ENCODE assay signal across 8 mouse cellular contexts in genomic region chr19:29251958-29252801, GRCm38 (mm10). TPM values are rescaled to one million over a fixed set of nuclear protein-coding genes. Genes with fewer than 3 reads are reported as not detected.
DNase-seq lines count a peak whose midpoint lies in the region; ATAC-seq and TF ChIP-seq lines count a peak whose summit lies in the region.

No protein-coding gene starts in this region.

- peaks cover 42% of the 10 kb centered on the region for H3K4me1 ChIP-seq in embryonic facial prominence, embryonic 13.5 days
- H3K4me1 ChIP-seq in hindbrain, embryonic 13.5 days (replicated peaks) = peaks cover 59% of the 10 kb centered on the region
- H3K4me1 ChIP-seq in limb, embryonic 14.5 days (ENCODE audit: control insufficient read depth, insufficient read depth, low read length) = peaks cover 18% of the 10 kb centered on the region
- H3K4me1 ChIP-seq in neural tube, embryonic 11.5 days (ENCODE audit: control insufficient read depth, insufficient read depth, low read length) = peaks cover 25% of the 10 kb centered on the region

- peak overlapping the region; percentile 92 for H3K4me3 ChIP-seq in embryonic facial prominence, embryonic 13.5 days
- peak overlapping the region; percentile 96 for H3K4me3 ChIP-seq in hindbrain, embryonic 13.5 days
- H3K4me3 ChIP-seq in limb, embryonic 14.5 days (replicated peaks; ENCODE audit: low read length) = peak overlapping the region; percentile 95
- peak overlapping the region; percentile 88 for H3K4me3 ChIP-seq in neural tube, embryonic 11.5 days (ENCODE audit: low read depth, low read length)

- peak overlapping the region; percentile 97 for H3K27ac ChIP-seq in embryonic facial prominence, embryonic 13.5 days
- H3K27ac ChIP-seq in hindbrain, embryonic 13.5 days = peak overlapping the region; percentile 98
- peak overlapping the region; percentile 94 for H3K27ac ChIP-seq in limb, embryonic 14.5 days (replicated peaks; ENCODE audit: low read depth, low read length)
- H3K27ac ChIP-seq in neural tube, embryonic 11.5 days (ENCODE audit: low read depth, low read length) = peak overlapping the region; percentile 97

- H3K27me3 ChIP-seq in embryonic facial prominence, embryonic 13.5 days = no peaks in the 10 kb centered on the region
- no peaks in the 10 kb centered on the region for H3K27me3 ChIP-seq in hindbrain, embryonic 13.5 days
- H3K27me3 ChIP-seq in limb, embryonic 14.5 days (ENCODE audit: control insufficient read depth, insufficient read depth, low read length) = no peaks in the 10 kb centered on the region
- H3K27me3 ChIP-seq in neural tube, embryonic 11.5 days (ENCODE audit: control insufficient read depth, insufficient read depth, low read length) = no peaks in the 10 kb centered on the region

- peak overlapping the region; percentile 86 for H3K4me2 ChIP-seq in embryonic facial prominence, embryonic 13.5 days
- peak overlapping the region; percentile 84 for H3K4me2 ChIP-seq in hindbrain, embryonic 13.5 days
- peak overlapping the region; percentile 55 for H3K4me2 ChIP-seq in limb, embryonic 14.5 days (replicated peaks; ENCODE audit: low read depth, low read length, severe bottlenecking)
- peak overlapping the region; percentile 87 for H3K4me2 ChIP-seq in neural tube, embryonic 11.5 days (ENCODE audit: low read depth)

- ATAC-seq in embryonic facial prominence, embryonic 13.5 days (ENCODE audit: insufficient number of reproducible peaks, insufficient read depth, low FRiP score, low TSS enrichment, low read depth) = peak; percentile 62; the same call in 1 of the 2 replicates
- peak; percentile 75 for ATAC-seq in hindbrain, embryonic 13.5 days (ENCODE audit: low FRiP score)
- peak; percentile 34 for ATAC-seq in limb, embryonic 14.5 days (ENCODE audit: low FRiP score, low read depth)
- ATAC-seq in neural tube, embryonic 11.5 days (ENCODE audit: insufficient read depth, low FRiP score, low TSS enrichment) = peak; percentile 75

- no peaks in the 10 kb centered on the region for H3K9me3 ChIP-seq in embryonic facial prominence, embryonic 13.5 days
- H3K9me3 ChIP-seq in hindbrain, embryonic 13.5 days = no peaks in the 10 kb centered on the region
- H3K9me3 ChIP-seq in limb, embryonic 14.5 days (ENCODE audit: control insufficient read depth, low read length) = no peaks in the 10 kb centered on the region
- no peaks in the 10 kb centered on the region for H3K9me3 ChIP-seq in neural tube, embryonic 11.5 days (ENCODE audit: control insufficient read depth, low read length)

- intact Hi-C loops in heart, postnatal 14 days (cut with DNase I) = loop anchor here (5.0 kb wide), 5 partner anchors 105 to 475 kb away; partner anchors contain the start of gene Cdc37l1

- TF ChIP-seq POLR2A in limb, embryonic 14.5 days (IDR thresholded peaks at IDR 0.05; ENCODE audit: borderline replicate concordance, extremely low read depth, insufficient read depth, insufficient read length) = no peak

- WGBS in embryonic facial prominence, embryonic 13.5 days = 2% methylated on average over 38 of the region's 44 CpGs
- WGBS in hindbrain, embryonic 13.5 days = under 1% methylated on average over 44 of the region's 44 CpGs
- WGBS in limb, embryonic 14.5 days = 2% methylated on average over 24 of the region's 44 CpGs
- under 1% methylated on average over 33 of the region's 44 CpGs for WGBS in neural tube, embryonic 11.5 days

- H3K36me3 ChIP-seq in embryonic facial prominence, embryonic 13.5 days = 0 out of 2 replicates have a peak, but pooled peaks cover 3% of the 10 kb centered on the region
- H3K36me3 ChIP-seq in hindbrain, embryonic 13.5 days = no peaks in the 10 kb centered on the region
- H3K36me3 ChIP-seq in limb, embryonic 14.5 days (ENCODE audit: control insufficient read depth, insufficient read depth, low read length) = 0 out of 2 replicates have a peak, but pooled peaks cover 3% of the 10 kb centered on the region
- H3K36me3 ChIP-seq in neural tube, embryonic 11.5 days (ENCODE audit: control insufficient read depth, insufficient read depth, low read length) = no peaks in the 10 kb centered on the region

- H3K9ac ChIP-seq in embryonic facial prominence, embryonic 13.5 days = peak overlapping the region; percentile 97
- H3K9ac ChIP-seq in hindbrain, embryonic 13.5 days = peak overlapping the region; percentile 99
- H3K9ac ChIP-seq in limb, embryonic 14.5 days (ENCODE audit: low read depth, low read length, severe bottlenecking) = peak overlapping the region; percentile 96
- peak overlapping the region; percentile 91 for H3K9ac ChIP-seq in neural tube, embryonic 11.5 days (ENCODE audit: low read length)

- peak; percentile 23 to 64 for DNase-seq in heart, adult 18-20 months
- DNase-seq in heart, postnatal 14 days = no peak
- DNase-seq in MEL-GATA-1-ER (ENCODE audit: extremely low read depth, low read depth) = peak; percentile 87
- DNase-seq in limb, embryonic 14.5 days (ENCODE audit: low spot score) = peak; percentile 64
- DNase-seq in neural tube, embryonic 11.5 days (ENCODE audit: low spot score) = peak; percentile 65
- peak; percentile 47 to 51 for DNase-seq in thymus, postnatal 10 days (ENCODE audit: low spot score in 2 of 2)

RNA-seq across cellular contexts. Expression of gene Jak2, which starts 0.6 kb away (rescaled TPM):
- total RNA-seq in heart, adult 18-20 months (2021) = 10 to 100 TPM; 16.2 to 20.1 TPM
- 10 to 100 TPM; 14.5 to 15.2 TPM for total RNA-seq in heart, postnatal 14 days (2021)
- polyA plus RNA-seq in embryonic facial prominence, embryonic 13.5 days (2015; fragmentation: Nextera tagmentation; extraction: Ambion mirVana) = 11.0 and 13.3 TPM in 2 replicates
- polyA plus RNA-seq in hindbrain, embryonic 13.5 days (2015; fragmentation: Nextera tagmentation; extraction: Ambion mirVana) = 12.1 and 12.3 TPM in 2 replicates
- 13.1 and 15.7 TPM in 2 replicates for polyA plus RNA-seq in limb, embryonic 14.5 days (2012; rRNA removed)
- 15.2 and 16.4 TPM in 2 replicates for polyA plus RNA-seq in limb, embryonic 14.5 days (2014; fragmentation: Nextera tagmentation; extraction: Ambion mirVana)
- 12.3 and 14.3 TPM in 2 replicates for polyA plus RNA-seq in neural tube, embryonic 11.5 days (2014; fragmentation: Nextera tagmentation; extraction: Ambion mirVana)

Comparison
In these comparisons a context has a peak if more than half of its experiments do, and no peak if none do; other contexts are left out.
1. DNase-seq: peak in heart, adult 18-20 months (2 of 2), MEL-GATA-1-ER (single experiment), limb, embryonic 14.5 days (single experiment), neural tube, embryonic 11.5 days (single experiment) and thymus, postnatal 10 days (2 of 2); none in heart, postnatal 14 days (0 of 2).
2. Peak in every context shown above with its lines, with median percentiles within 50 percentile points of each other: ATAC-seq, H3K27ac ChIP-seq, H3K4me2 ChIP-seq, H3K4me3 ChIP-seq and H3K9ac ChIP-seq.